Mouse (Mus musculus) midbrain, embryonic 16.5 days (tissue): ENCODE measurements at regions not wholly inside any gene's neighbourhood (a gene's known extent, or its start where the extent isn't known, plus 50 kb on each side); places are given as distances from the start of the nearest gene placed in this dataset.

ENCODE experiments used
- ATAC-seq: fragments of 200-750 bp; cut with Nextera tagmentation; 2 replicates; pipeline ENCODE4 v1.8.0; 2017; ENCODE audit warnings: moderate TSS enrichment
- H3K27ac ChIP-seq: fragments of 300-500 bp; sonication (generic); 2 replicates; pipeline ENCODE4 v1.5.1; 2014; ENCODE audit warnings: mild to moderate bottlenecking, low read length, mixed read lengths
- H3K27me3 ChIP-seq: fragments of 300-500 bp; sonication (generic); 2 replicates; pipeline ENCODE4 v1.6.1; 2014; ENCODE audit warnings: low read depth, low read length, mixed read lengths; ENCODE audit not compliant: control insufficient read depth, insufficient read depth
- H3K36me3 ChIP-seq: fragments of 300-500 bp; sonication (generic); 2 replicates; pipeline ENCODE4 v1.6.1; 2014; ENCODE audit warnings: mild to moderate bottlenecking, low read length, moderate library complexity, mixed read lengths; ENCODE audit not compliant: control insufficient read depth, insufficient read depth
- H3K4me1 ChIP-seq: fragments of 300-500 bp; sonication (generic); 2 replicates; pipeline ENCODE4 v1.6.1; 2014; ENCODE audit warnings: mild to moderate bottlenecking, low read length, mixed read lengths; ENCODE audit not compliant: control insufficient read depth, insufficient read depth
- H3K4me2 ChIP-seq: fragments of 300-500 bp; sonication (generic); 2 replicates; pipeline ENCODE4 v1.6.1; 2014; ENCODE audit warnings: mild to moderate bottlenecking, low read length, mixed read lengths
- H3K4me3 ChIP-seq: fragments of 300-500 bp; sonication (generic); 2 replicates; pipeline ENCODE4 v1.5.1; 2014; ENCODE audit warnings: low read depth, mild to moderate bottlenecking, low read length, moderate library complexity, mixed read lengths
- H3K9ac ChIP-seq: fragments of 300-500 bp; sonication (generic); 2 replicates; pipeline ENCODE4 v1.6.1; 2014; ENCODE audit warnings: low read depth, low read length, mixed read lengths
- H3K9me3 ChIP-seq: fragments of 300-500 bp; sonication (generic); replicated peaks from 2 replicates; pipeline ENCODE4 v1.6.1; 2014; ENCODE audit warnings: mild to moderate bottlenecking, low read length, mixed read lengths; ENCODE audit not compliant: control insufficient read depth, poor library complexity, severe bottlenecking
- WGBS: fragments of 180-500 bp; shearing (Covaris S2); extraction: QIAGEN DNeasy Blood & Tissue Kit; methylation state at CpG from one replicate; pipeline ENCODE4 v1.1.7; 2014; 5-methylcytosine and 5-hydroxymethylcytosine counted together

DNA sequence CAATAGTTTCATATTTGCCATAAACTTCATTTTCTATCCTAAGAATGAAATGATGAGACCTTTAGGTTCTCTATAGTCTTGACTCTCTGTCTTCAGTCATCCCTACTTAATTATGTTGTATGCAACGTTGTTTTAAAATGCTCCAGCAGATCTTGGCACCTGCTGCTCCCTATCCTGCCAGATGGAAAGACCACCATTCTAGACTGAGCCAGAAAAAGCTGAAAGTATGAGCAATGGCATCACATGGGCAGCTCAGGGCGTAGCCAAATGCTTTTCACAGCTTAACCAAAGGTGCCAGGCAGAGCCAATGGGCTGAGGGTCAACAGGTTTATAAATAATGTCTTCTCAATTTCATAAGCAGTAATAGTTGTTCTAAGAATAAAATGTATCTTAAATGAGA lies 190.2 kb upstream of the Cdh20 start:
- Histone ChIP-seq H3K27ac (no peak overlapping the region), H3K36me3 (no peaks in the 10 kb centered on the region), H3K4me1 (no peaks in the 10 kb centered on the region), H3K4me3 (no peak overlapping the region), H3K27me3 (no peaks in the 10 kb centered on the region), H3K4me2 (no peak overlapping the region), H3K9ac (no peak overlapping the region), H3K9me3 (no peaks in the 10 kb centered on the region)
- 66% methylated on average over 2 of the region's 2 CpGs for WGBS
- no peak for ATAC-seq

DNA sequence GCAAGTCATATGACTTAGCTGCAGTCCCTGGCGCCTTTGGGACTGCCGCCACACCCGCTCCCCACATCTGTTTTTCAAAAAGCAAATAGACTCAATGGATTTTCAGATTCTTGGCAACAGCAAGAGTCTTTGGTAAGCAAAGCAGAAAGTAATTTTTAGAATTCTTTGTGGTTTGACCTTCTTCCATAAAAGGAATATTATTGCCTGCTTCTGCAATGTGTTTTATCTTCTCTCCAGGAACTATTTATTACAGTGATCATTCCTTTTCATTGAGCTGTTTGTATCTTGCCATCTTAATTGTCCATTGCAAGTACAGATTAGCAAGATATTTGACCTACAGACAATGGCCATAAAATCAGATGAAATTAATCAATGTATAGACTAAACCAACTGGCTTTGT lies 184.2 kb upstream of the Cdh20 start:
- Histone ChIP-seq H3K9me3 (no peaks in the 10 kb centered on the region), H3K4me3 (no peak overlapping the region), H3K27ac (no peak overlapping the region), H3K9ac (no peak overlapping the region), H3K4me1 (no peaks in the 10 kb centered on the region), H3K4me2 (no peak overlapping the region), H3K27me3 (no peaks in the 10 kb centered on the region), H3K36me3 (no peaks in the 10 kb centered on the region)
- ATAC-seq, result no peak
- 96% methylated on average over 3 of the region's 3 CpGs for WGBS

DNA sequence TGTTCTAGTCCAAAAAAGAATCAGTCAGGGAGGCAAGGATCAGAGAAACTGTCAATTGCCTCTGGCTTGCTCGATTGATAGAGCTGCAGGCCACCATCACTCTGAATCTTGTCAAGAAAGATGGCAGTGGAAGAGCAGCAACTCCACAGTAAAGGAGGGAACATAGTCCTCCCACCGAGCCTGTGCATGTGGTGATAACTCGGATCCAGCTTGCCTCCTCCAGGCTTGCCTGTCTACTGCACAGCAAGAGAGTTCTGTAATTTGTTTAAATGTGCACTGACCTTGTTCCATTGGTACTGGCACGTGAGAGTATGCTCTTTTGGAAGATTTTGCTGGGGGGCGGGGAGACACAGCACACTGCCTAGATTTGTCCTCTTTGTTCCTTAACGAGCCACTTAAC lies 181.3 kb upstream of the Cdh20 start:
- peak; percentile 28; the same call in 1 of the 2 replicates for ATAC-seq
- Histone ChIP-seq H3K4me1 (no peaks in the 10 kb centered on the region), H3K9ac (no peak overlapping the region), H3K4me2 (no peak overlapping the region), H3K27me3 (no peaks in the 10 kb centered on the region), H3K27ac (no peak overlapping the region), H3K36me3 (no peaks in the 10 kb centered on the region), H3K4me3 (no peak overlapping the region), H3K9me3 (no peaks in the 10 kb centered on the region)
- 57% methylated on average over 6 of the region's 6 CpGs for WGBS

DNA sequence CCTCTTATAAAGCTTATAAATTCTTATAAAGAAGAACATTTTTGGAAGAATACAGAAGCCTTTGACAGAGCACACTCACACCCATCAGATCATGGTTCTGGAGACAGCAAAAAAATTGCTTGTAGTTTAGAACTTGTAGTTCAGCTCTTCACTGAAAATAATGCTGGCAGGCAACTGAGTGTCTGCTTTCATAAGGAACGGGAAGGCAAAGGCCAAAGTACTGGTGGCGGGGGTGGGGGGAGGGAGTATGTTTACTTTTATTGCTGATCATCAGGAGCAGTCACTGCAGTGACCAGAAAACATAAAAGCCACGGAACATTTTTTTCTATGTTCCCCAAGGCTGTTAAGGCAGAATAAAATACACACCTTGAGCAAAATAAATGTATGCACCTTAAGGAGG lies 163.0 kb upstream of the Cdh20 start:
- Histone ChIP-seq H3K27ac (no peak overlapping the region), H3K4me3 (no peak overlapping the region), H3K36me3 (no peaks in the 10 kb centered on the region), H3K4me1 (no peaks in the 10 kb centered on the region), H3K27me3 (no peaks in the 10 kb centered on the region), H3K9me3 (no peaks in the 10 kb centered on the region), H3K4me2 (no peak overlapping the region), H3K9ac (no peak overlapping the region)
- ATAC-seq, result no peak
- 86% methylated on average over 3 of the region's 3 CpGs for WGBS

DNA sequence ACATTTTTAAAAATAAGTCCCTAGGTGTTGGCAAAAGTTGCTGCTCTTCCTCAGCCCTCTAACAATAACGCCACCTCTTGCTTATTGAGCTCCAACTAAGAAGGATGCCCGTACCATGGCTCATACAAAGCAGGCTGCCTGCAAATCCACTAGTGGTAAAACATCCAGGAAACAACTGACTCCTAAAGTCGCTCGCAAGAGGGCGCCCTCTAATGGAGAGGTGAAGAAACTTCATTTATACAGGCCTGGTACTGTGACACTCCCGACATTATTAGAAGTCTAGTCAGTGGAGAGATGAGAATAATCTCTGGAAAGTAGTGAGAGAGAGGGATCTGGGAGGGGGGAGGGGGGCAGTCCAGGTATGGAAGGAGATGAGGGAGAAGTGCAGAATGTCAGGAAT lies 158.9 kb upstream of the Cdh20 start:
- WGBS, result 41% methylated on average over 6 of the region's 6 CpGs
- H3K4me1 ChIP-seq, result no peaks in the 10 kb centered on the region
- H3K9ac ChIP-seq, result no peak overlapping the region
- H3K4me3 ChIP-seq, result no peak overlapping the region
- no peaks in the 10 kb centered on the region for H3K36me3 ChIP-seq
- no peaks in the 10 kb centered on the region for H3K9me3 ChIP-seq
- no peak for ATAC-seq
- no peak overlapping the region for H3K27ac ChIP-seq
- no peak overlapping the region for H3K4me2 ChIP-seq
- no peaks in the 10 kb centered on the region for H3K27me3 ChIP-seq

DNA sequence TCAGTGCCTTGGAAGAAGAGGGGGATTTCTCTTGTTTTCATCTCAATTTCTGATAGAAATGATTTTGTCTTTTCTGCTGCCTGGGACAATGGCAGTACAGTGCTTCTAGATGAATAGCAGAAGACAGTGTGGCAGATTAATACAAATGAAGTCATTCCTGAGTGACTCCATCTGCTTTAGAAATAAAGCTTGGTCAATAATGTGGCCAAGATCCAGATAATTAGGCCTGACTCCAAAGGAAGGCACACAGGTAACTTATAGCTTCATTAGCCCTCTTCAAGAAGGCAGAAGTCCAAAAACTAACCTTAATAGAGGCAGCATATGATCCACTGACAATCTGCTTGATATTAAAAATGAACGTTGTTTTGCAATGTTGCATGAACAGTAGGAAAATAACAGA lies 151.0 kb upstream of the Cdh20 start:
- 85% methylated on average over 1 of the region's 1 CpGs for WGBS
- no peaks in the 10 kb centered on the region for H3K27me3 ChIP-seq
- H3K4me2 ChIP-seq, result no peak overlapping the region
- no peaks in the 10 kb centered on the region for H3K36me3 ChIP-seq
- ATAC-seq, result no peak
- no peak overlapping the region for H3K27ac ChIP-seq
- no peak overlapping the region for H3K9ac ChIP-seq
- no peaks in the 10 kb centered on the region for H3K9me3 ChIP-seq
- H3K4me1 ChIP-seq, result no peaks in the 10 kb centered on the region
- no peak overlapping the region for H3K4me3 ChIP-seq

DNA sequence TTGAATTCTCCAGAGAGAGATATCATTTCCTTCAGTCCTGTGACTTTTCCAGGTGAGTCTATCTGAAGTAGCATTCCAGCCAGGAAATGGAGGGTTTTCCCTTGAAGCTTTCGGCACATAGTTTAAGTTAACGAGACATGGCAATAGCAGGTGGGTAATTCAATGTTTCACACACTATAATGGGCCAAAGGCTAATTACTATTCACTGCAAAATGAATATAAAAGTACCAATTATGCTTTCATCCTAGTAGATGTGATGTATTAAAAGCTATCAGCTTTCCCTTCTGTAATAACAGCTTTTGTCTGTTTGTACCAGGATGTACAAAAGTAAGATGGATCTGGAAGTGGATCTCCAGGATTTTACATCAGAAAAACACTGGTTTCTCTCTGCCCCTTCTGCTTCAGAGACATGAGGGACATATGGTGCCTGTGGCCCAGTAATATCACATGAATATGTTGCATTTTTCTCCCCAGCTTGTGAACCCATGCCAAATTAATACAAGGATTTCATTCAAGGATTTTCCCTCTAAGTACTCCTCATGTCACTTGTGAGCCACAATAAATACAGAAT lies 148.4 kb upstream of the Cdh20 start:
- no peak overlapping the region for H3K4me2 ChIP-seq
- no peak overlapping the region for H3K27ac ChIP-seq
- ATAC-seq, result no peak
- no peak overlapping the region for H3K9ac ChIP-seq
- 65% methylated on average over 2 of the region's 2 CpGs for WGBS
- no peaks in the 10 kb centered on the region for H3K27me3 ChIP-seq
- H3K9me3 ChIP-seq, result no peaks in the 10 kb centered on the region
- H3K4me3 ChIP-seq, result no peak overlapping the region
- no peaks in the 10 kb centered on the region for H3K36me3 ChIP-seq
- no peaks in the 10 kb centered on the region for H3K4me1 ChIP-seq

DNA sequence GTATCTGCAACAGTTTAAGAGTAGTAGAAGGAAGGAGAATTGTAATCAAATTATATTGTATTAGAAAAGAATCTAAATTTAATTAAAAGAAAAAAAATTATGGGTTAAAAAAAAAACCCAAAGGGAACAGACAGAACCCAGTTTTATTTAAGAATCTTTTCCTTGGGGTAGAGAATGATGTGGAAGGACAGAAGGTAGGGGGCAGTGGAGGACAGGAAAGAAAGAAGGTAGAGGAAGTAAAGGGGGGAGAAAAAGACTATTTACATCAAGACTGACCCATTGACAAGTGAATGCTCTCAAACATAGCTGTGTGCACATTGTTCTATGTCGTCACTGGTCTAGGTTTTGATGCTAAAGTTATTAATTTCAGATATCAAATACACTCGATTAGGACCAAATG lies 142.8 kb upstream of the Cdh20 start:
- no peaks in the 10 kb centered on the region for H3K27me3 ChIP-seq
- no peaks in the 10 kb centered on the region for H3K36me3 ChIP-seq
- no peaks in the 10 kb centered on the region for H3K9me3 ChIP-seq
- H3K27ac ChIP-seq, result no peak overlapping the region
- H3K9ac ChIP-seq, result no peak overlapping the region
- H3K4me1 ChIP-seq, result no peaks in the 10 kb centered on the region
- no peak for ATAC-seq
- no peak overlapping the region for H3K4me3 ChIP-seq
- 64% methylated on average over 2 of the region's 2 CpGs for WGBS
- H3K4me2 ChIP-seq, result no peak overlapping the region

DNA sequence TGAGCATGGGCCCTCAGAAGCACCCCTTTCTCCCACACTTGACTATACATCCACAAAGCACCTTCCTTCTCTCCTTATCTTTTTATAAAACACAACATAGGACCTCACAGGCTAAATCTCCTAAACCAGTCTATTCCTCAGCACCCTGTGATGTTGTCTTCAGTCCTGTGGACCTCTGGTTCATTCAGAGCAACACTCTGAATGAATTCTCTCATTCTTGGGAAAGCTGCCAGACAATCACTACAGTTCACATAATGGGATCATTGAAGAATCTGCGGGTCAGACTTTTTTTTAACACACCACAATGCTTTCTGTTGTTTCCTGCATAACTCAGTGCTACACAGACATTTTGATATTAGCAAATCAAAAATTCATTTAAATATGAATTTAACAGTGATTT lies 115.9 kb upstream of the Cdh20 start:
- H3K4me3 ChIP-seq, result no peak overlapping the region
- H3K27ac ChIP-seq, result no peak overlapping the region
- no peak overlapping the region for H3K4me2 ChIP-seq
- no peaks in the 10 kb centered on the region for H3K36me3 ChIP-seq
- H3K27me3 ChIP-seq, result no peaks in the 10 kb centered on the region
- H3K4me1 ChIP-seq, result no peaks in the 10 kb centered on the region
- H3K9ac ChIP-seq, result no peak overlapping the region
- H3K9me3 ChIP-seq, result no peaks in the 10 kb centered on the region
- WGBS, result 10% methylated on average over 1 of the region's 1 CpGs
- ATAC-seq, result no peak
